Mouse (Mus musculus): ENCODE measurements around the gene Cldn10. TPM values are rescaled to one million over a fixed set of nuclear protein-coding genes. Genes with fewer than 3 reads are reported as not detected.

Cldn10 gene
- polyA plus RNA-seq, 1 experiment: 0.16 TPM

GRCm38 (mm10) chr14:118922251-118922650 lies 134.5 kb downstream of the Cldn10 start:
- peak overlapping the region; percentile 47 for H3K4me3 ChIP-seq (ENCODE audit: low read depth, low read length)
- TF ChIP-seq CTCF (IDR thresholded peaks at IDR 0.05; ENCODE audit: extremely low read depth, insufficient read length, insufficient replicate concordance, low read depth, low read length): no peak
- TF ChIP-seq POLR2A (IDR thresholded peaks at IDR 0.05; ENCODE audit: low read depth, low read length): no peak

GRCm38 (mm10) chr14:118922667-118923184 lies 135.0 kb downstream of the Cldn10 start:
- H3K36me3 ChIP-seq (ENCODE audit: control insufficient read depth, insufficient read depth, low read length): no peaks in the 10 kb centered on the region
- 5% methylated on average over 47 of the region's 47 CpGs for WGBS
- TF ChIP-seq POLR2A (IDR thresholded peaks at IDR 0.05; ENCODE audit: low read depth, low read length) (no peak), CTCF (IDR thresholded peaks at IDR 0.05; ENCODE audit: extremely low read depth, insufficient read length, insufficient replicate concordance, low read depth, low read length) (no peak)
- H3K4me3 ChIP-seq (ENCODE audit: low read depth, low read length): peak overlapping the region; percentile 47
- no peak overlapping the region for H3K27ac ChIP-seq (ENCODE audit: insufficient read depth, low read depth, low read length)
- peaks cover 14% of the 10 kb centered on the region for H3K4me1 ChIP-seq (ENCODE audit: control insufficient read depth, insufficient read depth, insufficient read length, low read length)
- H3K27me3 ChIP-seq (ENCODE audit: control insufficient read depth, insufficient read depth, low read length): peaks cover 30% of the 10 kb centered on the region

More at GRCm38 (mm10) chr14:118922251-118922650, 134.5 kb downstream of the Cldn10 start:
- 36% methylated on average over 22 of the region's 22 CpGs for WGBS
- no peak overlapping the region for H3K27ac ChIP-seq (ENCODE audit: insufficient read depth, low read depth, low read length)
- H3K36me3 ChIP-seq (ENCODE audit: control insufficient read depth, insufficient read depth, low read length): no peaks in the 10 kb centered on the region
- peaks cover 14% of the 10 kb centered on the region for H3K4me1 ChIP-seq (ENCODE audit: control insufficient read depth, insufficient read depth, insufficient read length, low read length)
- peaks cover 30% of the 10 kb centered on the region for H3K27me3 ChIP-seq (ENCODE audit: control insufficient read depth, insufficient read depth, low read length)

Other genes starting within 250 kb of the Cldn10 start
- 0.84 and 1.3 TPM in 2 replicates for gene Abcc4, start 81.7 kb upstream of the Cldn10 start, polyA plus RNA-seq (2012; rRNA removed)
- gene Dzip1, start 137.6 kb downstream of the Cldn10 start, polyA plus RNA-seq (2012; rRNA removed): 2.0 and 2.3 TPM in 2 replicates
- gene Dnajc3, start 150.1 kb downstream of the Cldn10 start, polyA plus RNA-seq (2012; rRNA removed): 6.5 and 9.8 TPM in 2 replicates